Mouse (Mus musculus) liver, adult (tissue): Measurements from ENCODE around the gene Mettl1.

Experiments
- GATA4 ChIP-seq: IDR thresholded peaks from 2 replicates; pipeline ENCODE4 v1.6.1; 2014; ENCODE audit warnings: mild to moderate bottlenecking, low read length; ENCODE audit not compliant: insufficient replicate concordance

The Mettl1 gene

GRCm38 (mm10) chr10:127041274-127041766 is at the start of gene Mettl1, which contains the start of gene Eef1akmt3:
Mettl1 (plus strand) TSS chr10:127041414.
Eef1akmt3 (minus strand) TSS chr10:127041513.
- no peak for TF ChIP-seq GATA4

- no peak for TF ChIP-seq GATA4
Observed at GRCm38 (mm10) chr10:126991676-126992075, 49.5 kb upstream of the Mettl1 start.

- TF ChIP-seq GATA4, result no peak
Observed at GRCm38 (mm10) chr10:126993621-126994020, 47.6 kb upstream of the Mettl1 start.

DNA sequence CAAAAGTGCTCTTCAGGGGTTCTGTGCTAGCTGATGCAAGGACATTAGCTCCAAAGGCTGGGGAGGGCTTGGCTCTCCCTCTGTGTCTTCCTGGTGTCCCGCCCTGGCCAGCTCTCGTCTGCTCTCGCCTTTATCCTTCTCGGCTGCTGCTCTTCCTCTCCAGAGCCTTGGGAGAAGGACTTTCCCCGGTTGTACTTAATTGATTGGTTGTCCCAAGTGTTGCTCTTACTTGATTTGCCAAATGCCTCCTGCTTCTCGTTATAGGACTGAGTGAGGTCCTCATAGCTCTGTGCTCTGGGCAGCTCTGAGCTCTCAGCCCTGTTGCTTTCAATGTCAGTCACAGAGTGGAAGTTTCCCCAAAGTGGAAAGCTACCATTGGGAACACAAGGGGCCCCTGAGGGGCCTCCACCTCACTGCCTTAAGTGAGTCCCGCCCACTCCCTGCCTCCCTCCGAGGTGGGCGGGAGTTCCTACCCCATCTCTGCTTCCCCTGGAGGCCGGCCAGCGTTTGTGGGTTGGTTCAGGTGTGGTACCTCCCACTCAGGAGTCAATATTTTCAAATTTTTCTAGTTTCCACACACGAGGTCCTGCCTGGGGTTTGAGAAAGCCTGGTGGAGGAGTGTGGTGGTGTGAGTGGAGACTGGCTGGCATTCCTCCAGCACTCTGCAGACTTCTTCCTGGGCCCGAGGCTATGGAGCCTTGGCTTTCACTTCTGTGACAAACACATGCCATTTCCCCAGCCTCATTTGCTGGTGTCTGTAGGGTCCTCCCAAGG is 43.7 kb upstream of the Mettl1 start:
- TF ChIP-seq GATA4, result no peak

GRCm38 (mm10) chr10:127000529-127000928 is 40.7 kb upstream of the Mettl1 start, which contains the start of gene Avil:
Avil (plus strand) TSS chr10:127000709.
- TF ChIP-seq GATA4, result no peak

DNA sequence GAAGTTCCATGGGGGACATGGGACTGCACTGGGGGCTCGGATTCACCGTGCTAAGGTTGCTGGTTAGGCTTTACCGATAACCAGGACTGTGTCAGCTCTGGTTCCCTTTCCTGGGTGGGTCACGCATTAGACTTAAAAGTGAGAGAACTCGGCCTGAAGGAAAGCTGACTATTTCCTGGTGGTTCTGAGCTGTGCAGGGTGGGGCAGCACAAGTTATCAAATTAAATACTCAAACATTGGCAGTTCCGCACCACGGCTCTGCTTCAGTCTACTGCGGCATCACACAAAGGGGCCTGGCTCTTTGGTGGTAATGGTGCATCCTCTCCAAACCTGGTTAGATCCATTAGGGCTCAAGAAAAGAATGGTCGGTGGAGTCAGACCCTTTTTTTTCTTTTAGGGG is 39.9 kb upstream of the Mettl1 start:
- TF ChIP-seq GATA4, result no peak

- TF ChIP-seq GATA4, result no peak
Observed at GRCm38 (mm10) chr10:127002056-127002455, 39.2 kb upstream of the Mettl1 start.

DNA sequence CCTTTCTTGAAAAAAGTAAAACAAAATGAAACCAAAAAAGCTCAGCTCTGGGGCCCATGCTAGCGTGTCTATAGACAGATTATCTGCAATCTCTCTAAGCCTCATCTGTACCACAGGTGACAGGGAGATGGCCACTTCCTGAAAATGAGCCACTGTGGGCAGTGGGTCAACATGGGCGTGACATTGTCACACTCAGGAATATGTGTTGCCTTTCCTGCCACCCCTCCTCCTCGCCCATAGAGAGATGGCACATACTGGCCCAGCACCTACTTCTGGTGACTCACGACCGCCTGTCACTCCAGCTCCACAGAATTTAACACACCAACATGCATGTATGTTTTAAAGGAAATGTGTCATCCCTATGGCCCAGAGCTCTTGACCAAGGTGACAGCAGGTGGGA is 38.4 kb upstream of the Mettl1 start:
- TF ChIP-seq GATA4, result no peak

DNA sequence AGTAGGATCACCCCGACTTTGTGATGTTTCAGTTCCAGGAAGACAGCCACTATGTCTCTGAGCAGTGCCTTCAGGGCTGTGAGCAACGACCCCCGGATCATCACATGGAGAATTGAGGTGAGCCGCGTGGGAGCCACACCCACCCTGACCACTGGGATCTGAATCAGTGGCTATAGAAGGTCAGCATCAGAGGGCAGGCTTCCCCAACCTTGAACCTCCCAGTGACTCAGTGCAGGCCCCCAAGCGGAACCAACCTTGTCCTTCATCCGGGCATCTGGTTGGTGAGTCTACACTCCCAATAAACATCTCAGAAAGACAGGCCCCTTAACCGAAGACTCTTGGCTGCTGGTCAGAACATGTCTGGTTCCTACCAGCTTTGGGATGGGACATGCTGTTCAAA is 37.9 kb upstream of the Mettl1 start:
- no peak for TF ChIP-seq GATA4

DNA sequence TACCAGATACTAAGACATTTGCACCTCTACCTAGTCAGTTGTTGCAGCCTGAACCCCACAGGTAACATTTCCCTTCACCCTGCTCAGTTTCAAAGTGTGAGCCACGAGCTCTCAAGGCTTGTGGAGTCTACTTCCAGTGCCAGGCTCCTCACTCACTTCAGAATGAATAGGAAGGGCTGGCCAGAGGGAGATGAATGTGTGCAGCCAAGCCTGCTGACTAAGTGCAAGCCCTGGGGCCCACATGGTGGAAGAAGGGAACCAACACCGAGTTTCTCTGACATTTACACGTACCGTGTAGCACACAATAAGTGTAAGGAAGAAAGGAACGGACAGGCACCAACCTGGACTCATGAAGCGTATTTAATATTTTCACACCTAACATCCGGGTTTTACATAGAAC is 37.4 kb upstream of the Mettl1 start:
- TF ChIP-seq GATA4, result no peak

- no peak for TF ChIP-seq GATA4
Observed at GRCm38 (mm10) chr10:127016488-127016887, 24.7 kb upstream of the Mettl1 start.

GRCm38 (mm10) chr10:127017071-127017470 is 24.1 kb upstream of the Mettl1 start:
- TF ChIP-seq GATA4, result no peak

DNA sequence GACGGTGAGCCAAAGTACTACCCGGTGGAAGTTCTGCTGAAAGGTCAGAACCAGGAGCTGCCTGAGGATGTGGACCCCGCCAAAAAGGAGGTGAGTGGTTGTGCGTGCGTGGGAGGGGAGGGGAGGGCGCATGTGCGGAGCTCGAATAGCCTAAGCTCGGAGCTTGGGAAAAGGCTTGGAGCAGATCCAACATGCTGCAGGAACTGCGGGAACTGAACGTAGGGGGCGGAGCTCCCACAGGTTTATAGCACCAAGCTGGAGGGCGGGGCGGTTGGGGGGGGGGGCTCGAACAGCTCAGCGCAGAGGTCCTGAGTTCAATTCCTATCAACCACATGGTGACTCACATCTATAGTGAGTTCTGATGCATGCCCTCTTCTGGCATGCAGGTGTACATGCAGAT is 22.8 kb upstream of the Mettl1 start:
- TF ChIP-seq GATA4, result no peak

DNA sequence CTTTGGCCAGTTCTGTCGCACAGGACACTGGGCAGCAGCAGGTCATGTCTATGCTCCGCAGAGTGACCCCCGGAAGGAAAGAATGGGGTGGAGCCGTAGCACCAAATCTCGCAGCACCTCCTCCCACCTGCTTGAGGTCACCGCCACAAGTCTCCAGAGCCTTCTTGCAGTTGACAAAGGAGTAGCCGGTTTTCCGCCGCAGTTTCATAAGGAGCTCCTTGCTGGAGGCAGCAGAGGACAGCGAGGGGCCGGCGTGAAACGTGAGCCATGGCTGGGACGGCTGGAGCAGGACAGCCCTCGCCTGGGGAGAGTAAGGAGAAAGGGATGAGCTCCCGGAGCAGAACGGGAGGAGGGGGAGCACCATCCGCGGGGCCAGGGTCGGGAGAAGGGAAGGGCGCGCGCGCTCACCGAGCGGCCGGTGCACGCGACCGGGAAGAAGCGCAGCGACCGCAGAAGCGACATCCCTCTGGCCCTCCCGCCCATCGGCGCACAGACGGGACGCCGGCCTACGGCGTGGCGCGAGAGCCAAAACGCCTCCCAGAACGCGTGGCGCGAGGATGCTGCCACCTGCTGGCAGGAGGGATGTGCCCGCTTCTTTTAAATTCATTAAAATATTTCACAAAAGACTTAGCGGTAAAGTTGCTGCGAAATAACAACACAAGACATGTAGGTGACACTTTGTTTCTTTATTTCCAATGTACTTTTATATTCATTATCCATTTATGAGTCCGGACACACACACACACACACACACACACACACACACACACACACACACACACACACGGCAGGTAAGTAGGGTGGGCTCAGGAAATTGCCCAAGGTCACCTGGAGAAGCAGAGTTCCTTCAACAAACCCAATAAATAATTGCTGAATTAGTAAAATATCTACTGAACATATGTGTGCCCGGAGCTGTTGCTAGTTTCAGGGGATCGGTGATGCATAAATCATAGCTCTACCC is 10.6 kb upstream of the Mettl1 start, which contains the start of gene Tsfm:
Tsfm (minus strand) TSS at position 505 of the 961 bp plus-strand sequence.
- TF ChIP-seq GATA4, result peak; percentile 35; the same call in 1 of the 2 replicates

- TF ChIP-seq GATA4, result no peak
Observed at GRCm38 (mm10) chr10:127033301-127033741, 7.9 kb upstream of the Mettl1 start.

- TF ChIP-seq GATA4, result no peak
Observed at GRCm38 (mm10) chr10:127036273-127036672, 4.9 kb upstream of the Mettl1 start.

DNA sequence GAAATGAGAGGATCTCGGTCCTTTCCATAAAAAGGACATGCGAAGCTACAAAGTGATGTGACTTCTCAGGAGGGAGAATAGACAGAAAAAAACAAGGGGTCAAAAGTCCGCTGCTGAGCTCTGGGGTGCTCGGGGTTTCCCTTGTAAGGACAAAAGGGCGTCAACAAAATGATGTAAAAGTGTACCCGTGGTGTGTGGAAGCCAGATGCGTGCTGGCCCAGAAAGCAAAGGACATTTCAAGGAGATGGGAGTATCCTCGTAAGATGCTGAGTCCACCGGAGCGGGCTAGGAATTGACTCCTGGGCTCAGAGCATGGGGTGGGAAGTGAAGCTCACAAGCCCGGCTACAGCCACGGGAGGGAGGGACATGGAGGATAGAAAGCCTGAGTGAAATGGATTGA is 3.6 kb upstream of the Mettl1 start:
- no peak for TF ChIP-seq GATA4
